Mouse (Mus musculus): Measurements from ENCODE around the gene Hfe.

DNA sequence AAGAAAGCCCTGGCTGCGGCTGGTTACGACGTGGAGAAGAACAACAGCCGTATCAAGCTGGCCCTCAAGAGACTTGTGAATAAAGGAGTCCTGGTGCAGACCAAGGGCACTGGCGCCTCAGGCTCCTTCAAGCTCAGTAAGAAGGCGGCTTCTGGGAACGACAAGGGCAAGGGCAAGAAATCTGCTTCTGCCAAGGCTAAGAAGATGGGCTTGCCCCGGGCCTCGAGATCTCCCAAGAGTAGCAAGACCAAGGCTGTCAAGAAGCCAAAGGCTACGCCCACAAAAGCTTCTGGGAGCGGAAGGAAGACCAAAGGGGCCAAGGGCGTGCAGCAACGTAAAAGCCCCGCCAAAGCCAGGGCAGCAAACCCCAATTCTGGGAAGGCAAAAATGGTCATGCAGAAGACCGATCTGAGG, 14.6 kb downstream of the Hfe start:
- TF ChIP-seq CTCF (IDR thresholded peaks at IDR 0.05; ENCODE audit: low read depth) = no peak
- no peak for TF ChIP-seq EP300 (IDR thresholded peaks at IDR 0.05; ENCODE audit: low read depth)

All from liver, embryonic 14.5 days (tissue).